Mouse (Mus musculus): Measurements from ENCODE around the gene I0C0044D17Rik.

Gene I0C0044D17Rik

GRCm38 (mm10) chr4:98773785-98774184 is 49.9 kb downstream of the I0C0044D17Rik start:
- no peak for DNase-seq

All from kidney, postnatal 14 days (tissue).